21 mouse cellular contexts compared by ENCODE assay signal in genomic region chr2:119993515-119993914, GRCm38 (mm10). TPM values are rescaled to one million over a fixed set of nuclear protein-coding genes. Genes with fewer than 3 reads are reported as not detected.
DNase-seq lines count a peak whose midpoint lies in the region; ATAC-seq and TF ChIP-seq lines count a peak whose summit lies in the region.
"Had no signal": no experiment of that assay in that cellular context is flagged by ENCODE, and none has a peak within 500 bp of the region (broad histone marks: within the 10 kb centered on the region; RNA-seq: fewer than 3 reads in every experiment).

No protein-coding gene starts in this region.

- H3K9ac ChIP-seq in embryonic facial prominence, embryonic 13.5 days, result no peak overlapping the region
- H3K9ac ChIP-seq in intestine, embryonic 15.5 days, result no peak overlapping the region
- H3K9ac ChIP-seq: forebrain, embryonic 13.5 days; forebrain, postnatal 0 days; heart, embryonic 15.5 days; hindbrain, embryonic 15.5 days had no signal

- no peak overlapping the region for H3K4me2 ChIP-seq in embryonic facial prominence, embryonic 13.5 days
- no peak overlapping the region for H3K4me2 ChIP-seq in intestine, embryonic 15.5 days (replicated peaks)
- H3K4me2 ChIP-seq: forebrain, embryonic 13.5 days; heart, embryonic 11.5 days; heart, embryonic 15.5 days; hindbrain, embryonic 15.5 days had no signal

- TF ChIP-seq CTCF in embryonic fibroblast, embryonic 13.5 days (IDR thresholded peaks at IDR 0.05; ENCODE audit: borderline replicate concordance, insufficient read depth, low read length), result no peak

- DNase-seq in embryonic facial prominence, embryonic 10.5 days (ENCODE audit: low spot score), result no peak
- peak; percentile 31 for DNase-seq in 3T3-L1 (ENCODE audit: low read depth, low spot score)
- DNase-seq in Muller cell, postnatal 12 days (ENCODE audit: inconsistent ontology term), result peak; percentile 38
- no peak for DNase-seq in thymus, postnatal 10 days (ENCODE audit: low spot score in 2 of 2)
- no peak for DNase-seq in urinary bladder, postnatal 25 days (ENCODE audit: low spot score)
- DNase-seq: adrenal gland, adult 2 months; adrenal gland, postnatal 25 days; cerebellum, adult 2 months; cerebellum, postnatal 10 days; forebrain, postnatal 0 days; heart, adult 18-20 months; heart, postnatal 14 days had no signal

- no peaks in the 10 kb centered on the region for H3K27me3 ChIP-seq in embryonic facial prominence, embryonic 13.5 days
- no peaks in the 10 kb centered on the region for H3K27me3 ChIP-seq in embryonic facial prominence, embryonic 10.5 days (replicated peaks; ENCODE audit: low read depth, poor library complexity, severe bottlenecking)
- no peaks in the 10 kb centered on the region for H3K27me3 ChIP-seq in intestine, embryonic 15.5 days (replicated peaks)
- H3K27me3 ChIP-seq: forebrain, embryonic 13.5 days; heart, embryonic 15.5 days; hindbrain, embryonic 15.5 days; Patski had no signal

- WGBS in embryonic facial prominence, embryonic 13.5 days, result 38% methylated on average over 2 of the region's 2 CpGs
- WGBS in embryonic facial prominence, embryonic 10.5 days, result 60% methylated on average over 2 of the region's 2 CpGs
- 52% methylated on average over 2 of the region's 2 CpGs for WGBS in intestine, embryonic 15.5 days

- TF ChIP-seq POLR2A in embryonic fibroblast, embryonic 13.5 days (IDR thresholded peaks at IDR 0.05; ENCODE audit: low read depth, low read length), result no peak

- H3K4me1 ChIP-seq in embryonic facial prominence, embryonic 13.5 days, result peaks cover 46% of the 10 kb centered on the region
- H3K4me1 ChIP-seq in embryonic facial prominence, embryonic 10.5 days, result peaks cover 32% of the 10 kb centered on the region
- H3K4me1 ChIP-seq in embryonic fibroblast, embryonic 13.5 days (ENCODE audit: control insufficient read depth, insufficient read depth, low read length), result peaks cover 12% of the 10 kb centered on the region
- peaks cover 17% of the 10 kb centered on the region; the same call in 1 of the 2 replicates for H3K4me1 ChIP-seq in intestine, embryonic 15.5 days (replicated peaks)
- H3K4me1 ChIP-seq: forebrain, embryonic 13.5 days had no signal

- H3K9me3 ChIP-seq in embryonic facial prominence, embryonic 13.5 days, result no peaks in the 10 kb centered on the region
- no peaks in the 10 kb centered on the region for H3K9me3 ChIP-seq in embryonic facial prominence, embryonic 10.5 days
- H3K9me3 ChIP-seq in intestine, embryonic 15.5 days, result no peaks in the 10 kb centered on the region
- H3K9me3 ChIP-seq: forebrain, embryonic 13.5 days; heart, embryonic 15.5 days; hindbrain, embryonic 15.5 days had no signal

- no peak overlapping the region for H3K4me3 ChIP-seq in embryonic facial prominence, embryonic 13.5 days
- H3K4me3 ChIP-seq in embryonic facial prominence, embryonic 10.5 days, result no peak overlapping the region
- no peak overlapping the region for H3K4me3 ChIP-seq in embryonic fibroblast, embryonic 13.5 days (ENCODE audit: insufficient read depth, low read length)
- no peak overlapping the region for H3K4me3 ChIP-seq in intestine, embryonic 15.5 days (replicated peaks)
- H3K4me3 ChIP-seq: forebrain, embryonic 13.5 days; heart, embryonic 15.5 days; hindbrain, embryonic 15.5 days had no signal

- no peak for ATAC-seq in embryonic facial prominence, embryonic 13.5 days (ENCODE audit: insufficient number of reproducible peaks, insufficient read depth, low FRiP score, low TSS enrichment, low read depth)
- no peak for ATAC-seq in intestine, embryonic 15.5 days
- ATAC-seq: forebrain, embryonic 13.5 days; forebrain, postnatal 0 days; intestine, postnatal 0 days; Patski had no signal

- H3K36me3 ChIP-seq in embryonic facial prominence, embryonic 13.5 days, result peaks cover 5% of the 10 kb centered on the region
- H3K36me3 ChIP-seq in embryonic facial prominence, embryonic 10.5 days (replicated peaks), result 0 out of 2 replicates have a peak, but pooled peaks cover 4% of the 10 kb centered on the region
- H3K36me3 ChIP-seq in intestine, embryonic 15.5 days, result no peaks in the 10 kb centered on the region
- H3K36me3 ChIP-seq: heart, embryonic 15.5 days had no signal

- peak overlapping the region; percentile 28; the same call in 1 of the 2 replicates for H3K27ac ChIP-seq in embryonic facial prominence, embryonic 13.5 days
- H3K27ac ChIP-seq in embryonic facial prominence, embryonic 10.5 days (replicated peaks), result no peak overlapping the region
- H3K27ac ChIP-seq in embryonic fibroblast, embryonic 13.5 days (ENCODE audit: insufficient read depth, low read length), result peak overlapping the region; percentile 14; the same call in 1 of the 2 replicates
- no peak overlapping the region for H3K27ac ChIP-seq in intestine, embryonic 15.5 days
- H3K27ac ChIP-seq: forebrain, embryonic 13.5 days; heart, embryonic 15.5 days; hindbrain, embryonic 15.5 days had no signal

RNA-seq across cellular contexts. Expression of gene Mapkbp1, which starts 21.0 kb away (rescaled TPM):
- polyA plus RNA-seq in embryonic facial prominence, embryonic 13.5 days (2015; fragmentation: Nextera tagmentation; extraction: Ambion mirVana), result 5.5 and 5.7 TPM in 2 replicates
- polyA plus RNA-seq in embryonic facial prominence, embryonic 10.5 days (2016; fragmentation: Nextera tagmentation; extraction: Ambion mirVana), result 3.5 and 4.0 TPM in 2 replicates
- polyA plus RNA-seq in embryonic fibroblast, embryonic 13.5 days (2011; ENCODE audit: insufficient read length, low read depth, missing spikeins), result 14.6 and 16.2 TPM in 2 replicates
- 2.2 TPM in 2 replicates for polyA plus RNA-seq in intestine, embryonic 15.5 days (2015; fragmentation: Nextera tagmentation; extraction: Ambion mirVana)

RNA-seq across cellular contexts. Expression of gene Jmjd7, which starts 33.8 kb away (rescaled TPM):
- polyA plus RNA-seq in embryonic facial prominence, embryonic 13.5 days (2015; fragmentation: Nextera tagmentation; extraction: Ambion mirVana), result 20.4 and 24.3 TPM in 2 replicates
- 20.4 and 20.6 TPM in 2 replicates for polyA plus RNA-seq in embryonic facial prominence, embryonic 10.5 days (2016; fragmentation: Nextera tagmentation; extraction: Ambion mirVana)
- polyA plus RNA-seq in embryonic fibroblast, embryonic 13.5 days (2011; ENCODE audit: insufficient read length, low read depth, missing spikeins), result 4.4 and 6.3 TPM in 2 replicates
- 15.5 and 17.8 TPM in 2 replicates for polyA plus RNA-seq in intestine, embryonic 15.5 days (2015; fragmentation: Nextera tagmentation; extraction: Ambion mirVana)

RNA-seq across cellular contexts. Expression of gene Gm28042, which starts 33.8 kb away (rescaled TPM):
- polyA plus RNA-seq in embryonic facial prominence, embryonic 13.5 days (2015; fragmentation: Nextera tagmentation; extraction: Ambion mirVana), result 5.2 and 5.4 TPM in 2 replicates
- polyA plus RNA-seq in embryonic facial prominence, embryonic 10.5 days (2016; fragmentation: Nextera tagmentation; extraction: Ambion mirVana), result 5.6 and 6.2 TPM in 2 replicates
- polyA plus RNA-seq in embryonic fibroblast, embryonic 13.5 days (2011; ENCODE audit: insufficient read length, low read depth, missing spikeins), result 0.53 and 3.4 TPM in 2 replicates
- 2.2 TPM in 2 replicates for polyA plus RNA-seq in intestine, embryonic 15.5 days (2015; fragmentation: Nextera tagmentation; extraction: Ambion mirVana)

RNA-seq across cellular contexts. Expression of gene Pla2g4b, which starts 39.7 kb away (rescaled TPM):
- 1.8 and 2.6 TPM in 2 replicates for polyA plus RNA-seq in embryonic facial prominence, embryonic 13.5 days (2015; fragmentation: Nextera tagmentation; extraction: Ambion mirVana)
- 1.8 and 2.8 TPM in 2 replicates for polyA plus RNA-seq in embryonic facial prominence, embryonic 10.5 days (2016; fragmentation: Nextera tagmentation; extraction: Ambion mirVana)
- 1.9 and 3.7 TPM in 2 replicates for polyA plus RNA-seq in embryonic fibroblast, embryonic 13.5 days (2011; ENCODE audit: insufficient read length, low read depth, missing spikeins)
- 0.75 and 1.4 TPM in 2 replicates for polyA plus RNA-seq in intestine, embryonic 15.5 days (2015; fragmentation: Nextera tagmentation; extraction: Ambion mirVana)

Comparison
In these comparisons a context has a peak if more than half of its experiments do, and no peak if none do; other contexts are left out.
1. H3K27ac ChIP-seq: peak in embryonic facial prominence, embryonic 13.5 days (single experiment) and embryonic fibroblast, embryonic 13.5 days (single experiment); none in embryonic facial prominence, embryonic 10.5 days (single experiment) and intestine, embryonic 15.5 days (single experiment).
2. DNase-seq: peak in 3T3-L1 (single experiment) and Muller cell, postnatal 12 days (single experiment); none in embryonic facial prominence, embryonic 10.5 days (single experiment), thymus, postnatal 10 days (0 of 2) and urinary bladder, postnatal 25 days (single experiment).